ENCODE assay signal across 28 mouse cellular contexts in genomic region chr10:62221647-62222046, GRCm38 (mm10). TPM values are rescaled to one million over a fixed set of nuclear protein-coding genes. Genes with fewer than 3 reads are reported as not detected.
DNase-seq lines count a peak whose midpoint lies in the region; ATAC-seq and TF ChIP-seq lines count a peak whose summit lies in the region.
"Had no signal": no experiment of that assay in that cellular context is flagged by ENCODE, and none has a peak within 500 bp of the region (broad histone marks: within the 10 kb centered on the region; RNA-seq: fewer than 3 reads in every experiment).

No protein-coding gene starts in this region.

- H3K36me3 ChIP-seq in lung, embryonic 15.5 days, result no peaks in the 10 kb centered on the region
- no peaks in the 10 kb centered on the region for H3K36me3 ChIP-seq in intestine, embryonic 14.5 days (ENCODE audit: control insufficient read depth, insufficient read depth, low read length)
- H3K36me3 ChIP-seq in liver, embryonic 13.5 days, result no peaks in the 10 kb centered on the region
- H3K36me3 ChIP-seq in stomach, embryonic 14.5 days (ENCODE audit: control insufficient read depth, insufficient read depth, low read length), result no peaks in the 10 kb centered on the region
- H3K36me3 ChIP-seq: embryonic facial prominence, embryonic 12.5 days; heart, embryonic 15.5 days; hindbrain, embryonic 15.5 days; kidney, embryonic 15.5 days; limb, embryonic 10.5 days; midbrain, embryonic 13.5 days; neural tube, embryonic 12.5 days had no signal

- H3K4me2 ChIP-seq in lung, embryonic 15.5 days, result no peak overlapping the region
- no peak overlapping the region for H3K4me2 ChIP-seq in intestine, embryonic 14.5 days (ENCODE audit: low read length)
- peak overlapping the region; percentile 21 for H3K4me2 ChIP-seq in liver, embryonic 13.5 days
- H3K4me2 ChIP-seq in stomach, embryonic 14.5 days (replicated peaks; ENCODE audit: low read depth, low read length), result no peak overlapping the region
- H3K4me2 ChIP-seq: embryonic facial prominence, embryonic 12.5 days; forebrain, embryonic 13.5 days; heart, embryonic 15.5 days; hindbrain, embryonic 15.5 days; kidney, embryonic 15.5 days; midbrain, embryonic 13.5 days; neural tube, embryonic 12.5 days had no signal

- DNase-seq in lung, adult 2 months, result no peak
- no peak for DNase-seq in intestine, embryonic 14.5 days (ENCODE audit: low spot score)
- no peak for DNase-seq in liver, embryonic 13.5 days
- no peak for DNase-seq in left cerebral cortex, postnatal 25 days (ENCODE audit: low spot score in 2 of 2)
- no peak for DNase-seq in embryo, embryonic 11 days
- no peak for DNase-seq in natural killer cell, adult 2 months (ENCODE audit: low spot score in 2 of 2)
- DNase-seq: cerebellum, adult 11-12 months; cerebellum, postnatal 14 days; gastrocnemius, adult 2 months; heart, postnatal 36 days; layer of hippocampus, adult 9-11 months; right cerebral cortex, postnatal 14 days; thymus, adult 2 months; thymus, postnatal 4 days had no signal

- TF ChIP-seq POLR2A in lung, adult 2 months (IDR thresholded peaks at IDR 0.05; ENCODE audit: borderline replicate concordance, extremely low read depth, low read depth, low read length), result no peak

- no peaks in the 10 kb centered on the region for H3K9me3 ChIP-seq in lung, embryonic 15.5 days
- no peaks in the 10 kb centered on the region for H3K9me3 ChIP-seq in intestine, embryonic 14.5 days (ENCODE audit: control insufficient read depth, low read length)
- no peaks in the 10 kb centered on the region for H3K9me3 ChIP-seq in liver, embryonic 13.5 days (replicated peaks)
- no peaks in the 10 kb centered on the region for H3K9me3 ChIP-seq in stomach, embryonic 14.5 days (ENCODE audit: control insufficient read depth, low read depth, low read length)
- H3K9me3 ChIP-seq: embryonic facial prominence, embryonic 12.5 days; forebrain, embryonic 13.5 days; heart, embryonic 15.5 days; hindbrain, embryonic 15.5 days; kidney, embryonic 15.5 days; limb, embryonic 10.5 days; megakaryocyte, embryonic 14.5 days; midbrain, embryonic 13.5 days; neural tube, embryonic 12.5 days had no signal

- TF ChIP-seq CTCF in lung, adult 2 months (IDR thresholded peaks at IDR 0.05; ENCODE audit: insufficient read depth, low read length), result no peak

- peaks cover 71% of the 10 kb centered on the region for H3K4me1 ChIP-seq in lung, embryonic 15.5 days
- peaks cover 20% of the 10 kb centered on the region for H3K4me1 ChIP-seq in lung, adult 2 months (ENCODE audit: control insufficient read depth, insufficient read depth, low read length)
- peaks cover 25% of the 10 kb centered on the region; the same call in 1 of the 2 replicates for H3K4me1 ChIP-seq in intestine, embryonic 14.5 days (replicated peaks; ENCODE audit: control insufficient read depth, insufficient read depth, low read length)
- peaks cover 72% of the 10 kb centered on the region for H3K4me1 ChIP-seq in liver, embryonic 13.5 days (replicated peaks)
- H3K4me1 ChIP-seq in stomach, embryonic 14.5 days (ENCODE audit: control insufficient read depth, insufficient read depth, low read length), result peaks cover 13% of the 10 kb centered on the region
- H3K4me1 ChIP-seq: forebrain, embryonic 13.5 days; heart, embryonic 15.5 days; hindbrain, embryonic 15.5 days; midbrain, embryonic 13.5 days; neural tube, embryonic 12.5 days had no signal

- peak overlapping the region; percentile 87 for H3K27ac ChIP-seq in lung, embryonic 15.5 days
- peak overlapping the region; percentile 40 for H3K27ac ChIP-seq in intestine, embryonic 14.5 days (ENCODE audit: low read depth)
- H3K27ac ChIP-seq in liver, embryonic 13.5 days, result no peak overlapping the region; the same call in 1 of the 2 replicates
- H3K27ac ChIP-seq in stomach, embryonic 14.5 days (ENCODE audit: low read length), result peak overlapping the region; percentile 78
- H3K27ac ChIP-seq: embryonic facial prominence, embryonic 12.5 days; forebrain, embryonic 13.5 days; heart, embryonic 15.5 days; hindbrain, embryonic 15.5 days; kidney, embryonic 15.5 days; limb, embryonic 10.5 days; midbrain, embryonic 13.5 days; neural tube, embryonic 12.5 days had no signal

- ATAC-seq in lung, embryonic 15.5 days (ENCODE audit: borderline replicate concordance, extremely low read depth, low FRiP score, low TSS enrichment), result no peak
- ATAC-seq in intestine, embryonic 14.5 days (replicated peaks; ENCODE audit: low FRiP score, low TSS enrichment, low read depth), result no peak
- peak; percentile 62; the same call in 1 of the 2 replicates for ATAC-seq in liver, embryonic 13.5 days (ENCODE audit: low read depth)
- no peak for ATAC-seq in stomach, embryonic 14.5 days (ENCODE audit: insufficient number of reproducible peaks, insufficient read depth, low FRiP score, low read depth)
- ATAC-seq: forebrain, embryonic 13.5 days; midbrain, embryonic 13.5 days; Patski had no signal

- H3K4me3 ChIP-seq in lung, embryonic 15.5 days, result no peak overlapping the region
- H3K4me3 ChIP-seq in lung, adult 2 months (replicated peaks; ENCODE audit: extremely low read depth, low read depth, low read length), result no peak overlapping the region
- no peak overlapping the region for H3K4me3 ChIP-seq in intestine, embryonic 14.5 days (ENCODE audit: low read depth, low read length)
- H3K4me3 ChIP-seq in liver, embryonic 13.5 days (replicated peaks), result no peak overlapping the region
- no peak overlapping the region for H3K4me3 ChIP-seq in stomach, embryonic 14.5 days (ENCODE audit: low read depth, low read length)
- H3K4me3 ChIP-seq: embryonic facial prominence, embryonic 12.5 days; forebrain, embryonic 13.5 days; gastrocnemius, adult 2 months; heart, embryonic 15.5 days; hindbrain, embryonic 15.5 days; kidney, embryonic 15.5 days; limb, embryonic 10.5 days; megakaryocyte, embryonic 14.5 days; midbrain, embryonic 13.5 days; neural tube, embryonic 12.5 days had no signal

- intact Hi-C loops in left cerebral cortex, postnatal 25 days (cut with DNase I), result no loop called here

- WGBS in lung, embryonic 15.5 days, result 60% methylated on average over 2 of the region's 2 CpGs
- 41% methylated on average over 2 of the region's 2 CpGs for WGBS in lung, adult 2 months
- 65% methylated on average over 2 of the region's 2 CpGs for whole genome bisulfite sequencing in intestine, embryonic 14.5 days
- 50% methylated on average over 2 of the region's 2 CpGs for WGBS in liver, embryonic 13.5 days (ENCODE audit: insufficient replicate concordance)
- WGBS in stomach, embryonic 14.5 days, result 86% methylated on average over 2 of the region's 2 CpGs

- no peaks in the 10 kb centered on the region for H3K27me3 ChIP-seq in lung, embryonic 15.5 days
- no peaks in the 10 kb centered on the region for H3K27me3 ChIP-seq in intestine, embryonic 14.5 days (replicated peaks; ENCODE audit: control insufficient read depth, insufficient read depth, low read length)
- no peaks in the 10 kb centered on the region for H3K27me3 ChIP-seq in liver, embryonic 13.5 days
- H3K27me3 ChIP-seq in stomach, embryonic 14.5 days (ENCODE audit: control insufficient read depth, insufficient read depth, low read length), result no peaks in the 10 kb centered on the region
- H3K27me3 ChIP-seq: embryonic facial prominence, embryonic 12.5 days; forebrain, embryonic 13.5 days; heart, embryonic 15.5 days; hindbrain, embryonic 15.5 days; kidney, embryonic 15.5 days; midbrain, embryonic 13.5 days; neural tube, embryonic 12.5 days; Patski had no signal

- H3K9ac ChIP-seq in lung, embryonic 15.5 days, result no peak overlapping the region
- no peak overlapping the region for H3K9ac ChIP-seq in intestine, embryonic 14.5 days (ENCODE audit: low read length)
- H3K9ac ChIP-seq in liver, embryonic 13.5 days, result peak overlapping the region; percentile 5; the same call in 1 of the 2 replicates
- no peak overlapping the region for H3K9ac ChIP-seq in stomach, embryonic 14.5 days (replicated peaks; ENCODE audit: low read depth, low read length)
- H3K9ac ChIP-seq: embryonic facial prominence, embryonic 12.5 days; forebrain, embryonic 13.5 days; heart, embryonic 15.5 days; hindbrain, embryonic 15.5 days; kidney, embryonic 15.5 days; midbrain, embryonic 13.5 days; neural tube, embryonic 12.5 days had no signal

RNA-seq across cellular contexts. Expression of gene Tspan15, which starts 9.4 kb away (rescaled TPM):
- polyA plus RNA-seq in lung, embryonic 15.5 days (2015; fragmentation: Nextera tagmentation; extraction: Ambion mirVana), result 66.5 and 84.5 TPM in 2 replicates
- polyA plus RNA-seq in lung, adult 2 months (2012; rRNA removed), result 134 and 177 TPM in 2 replicates
- polyA plus RNA-seq in intestine, embryonic 14.5 days (2014; fragmentation: Nextera tagmentation; extraction: Ambion mirVana), result 31.5 and 32.5 TPM in 2 replicates
- polyA plus RNA-seq in liver, embryonic 13.5 days (2015; fragmentation: Nextera tagmentation; extraction: Ambion mirVana), result 8.8 and 9.3 TPM in 2 replicates
- polyA plus RNA-seq in stomach, embryonic 14.5 days (2014; fragmentation: Nextera tagmentation; extraction: Ambion mirVana), result 32.4 and 32.8 TPM in 2 replicates
- total RNA-seq in left cerebral cortex, postnatal 25 days (2021), result 10 to 100 TPM; 11.1 to 13.7 TPM

RNA-seq across cellular contexts. Expression of gene Tacr2, which starts 30.6 kb away (rescaled TPM):
- polyA plus RNA-seq in lung, embryonic 15.5 days (2015; fragmentation: Nextera tagmentation; extraction: Ambion mirVana), result 0.56 and 0.72 TPM in 2 replicates
- polyA plus RNA-seq in lung, adult 2 months (2012; rRNA removed), result 0.76 and 0.96 TPM in 2 replicates
- 0.50 and 0.98 TPM in 2 replicates for polyA plus RNA-seq in intestine, embryonic 14.5 days (2014; fragmentation: Nextera tagmentation; extraction: Ambion mirVana)
- polyA plus RNA-seq in liver, embryonic 13.5 days (2015; fragmentation: Nextera tagmentation; extraction: Ambion mirVana), result not detected in 2 replicates
- 0.14 and 0.69 TPM in 2 replicates for polyA plus RNA-seq in stomach, embryonic 14.5 days (2014; fragmentation: Nextera tagmentation; extraction: Ambion mirVana)
- total RNA-seq in left cerebral cortex, postnatal 25 days (2021), result under 1 TPM; 0.16 to 0.18 TPM
- total RNA-seq: gastrocnemius, adult 2 months; heart, postnatal 36 days; liver, adult 2 months had no signal
- polyA plus RNA-seq: embryonic facial prominence, embryonic 12.5 days; forebrain, embryonic 13.5 days; heart, embryonic 15.5 days; hindbrain, embryonic 15.5 days; limb, embryonic 10.5 days; liver, adult 2 months; midbrain, embryonic 13.5 days; neural tube, embryonic 12.5 days; spleen, adult 2 months had no signal
